12 mouse cellular contexts compared by ENCODE assay signal in the genomic region with DNA sequence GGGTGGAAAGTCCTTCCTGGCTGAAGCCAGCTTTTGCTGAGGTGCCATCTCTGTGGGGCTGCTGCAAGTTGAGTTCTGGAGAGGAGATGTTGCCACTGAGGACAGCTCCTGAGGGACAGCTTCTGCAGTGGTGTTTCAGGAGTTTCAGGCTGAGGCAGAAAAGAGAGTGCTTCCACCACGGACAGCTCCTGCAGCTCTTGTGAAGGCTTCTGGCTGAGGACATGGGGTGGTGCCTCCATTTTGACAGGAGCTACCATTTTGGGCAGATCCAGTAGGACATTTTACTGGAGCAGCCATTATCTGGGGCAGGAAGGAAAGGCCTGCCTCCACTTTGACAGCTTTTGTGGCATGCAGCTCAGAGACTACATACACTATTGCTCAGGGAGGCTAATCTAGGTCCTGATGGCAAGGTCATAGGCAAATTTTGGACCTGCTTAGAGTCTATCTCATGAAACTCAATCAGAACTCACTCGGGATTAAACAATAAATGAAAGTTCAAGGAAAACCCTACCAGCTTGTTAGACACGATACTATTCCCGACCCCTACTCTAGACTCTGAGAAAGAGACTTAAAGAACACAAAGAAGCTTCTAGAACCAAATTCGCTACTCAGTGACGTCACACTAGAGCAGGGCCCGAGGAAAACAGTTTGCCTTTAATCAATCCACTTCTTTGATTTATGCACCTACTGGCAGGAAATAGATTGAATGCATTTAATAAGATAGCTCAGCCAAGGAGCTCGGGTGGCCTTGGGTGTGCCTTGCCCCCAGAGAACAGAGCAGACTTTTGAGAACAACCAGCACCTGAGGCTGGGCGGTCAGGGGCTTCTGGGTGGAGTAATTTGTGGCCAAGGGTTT.
A peak's percentile ranks its signal among the peaks of the same experiment; 100 is the strongest.
DNase-seq lines count a peak whose midpoint lies in the region; ATAC-seq lines count a peak whose summit lies in the region.
"Had no signal": no experiment of that assay in that cellular context is flagged by ENCODE, and none has a peak within 500 bp of the region (broad histone marks: within the 10 kb centered on the region; RNA-seq: fewer than 3 reads in every experiment).

No protein-coding gene starts in this region.

- ATAC-seq in midbrain, embryonic 14.5 days (ENCODE audit: low FRiP score, low TSS enrichment), result 0 out of 2 replicates have a peak, but pooled peaks have one; percentile 9
- ATAC-seq: Patski had no signal

- H3K27me3 ChIP-seq in hindbrain, embryonic 10.5 days (ENCODE audit: insufficient read depth, poor library complexity, severe bottlenecking), result peaks cover 14% of the 10 kb centered on the region
- no peaks in the 10 kb centered on the region for H3K27me3 ChIP-seq in midbrain, embryonic 14.5 days (ENCODE audit: control insufficient read depth, insufficient read depth, low read length)
- H3K27me3 ChIP-seq in heart, embryonic 10.5 days (ENCODE audit: insufficient read depth, poor library complexity, severe bottlenecking), result no peaks in the 10 kb centered on the region
- H3K27me3 ChIP-seq: embryonic facial prominence, embryonic 13.5 days; limb, embryonic 15.5 days; Patski had no signal

- H3K4me3 ChIP-seq in hindbrain, embryonic 10.5 days, result peak overlapping the region; percentile 32
- no peak overlapping the region for H3K4me3 ChIP-seq in midbrain, embryonic 14.5 days (replicated peaks; ENCODE audit: low read depth, low read length)
- H3K4me3 ChIP-seq in heart, embryonic 10.5 days, result no peak overlapping the region
- H3K4me3 ChIP-seq: embryonic facial prominence, embryonic 13.5 days; limb, embryonic 15.5 days had no signal

- peaks cover 17% of the 10 kb centered on the region for H3K4me1 ChIP-seq in hindbrain, embryonic 10.5 days (replicated peaks)
- H3K4me1 ChIP-seq in midbrain, embryonic 14.5 days (ENCODE audit: control insufficient read depth, insufficient read depth, low read length), result peaks cover 16% of the 10 kb centered on the region
- no peaks in the 10 kb centered on the region for H3K4me1 ChIP-seq in heart, embryonic 10.5 days
- H3K4me1 ChIP-seq: embryonic facial prominence, embryonic 13.5 days; limb, embryonic 15.5 days had no signal

- peak overlapping the region; percentile 45 for H3K4me2 ChIP-seq in midbrain, embryonic 14.5 days (ENCODE audit: low read length)
- H3K4me2 ChIP-seq: embryonic facial prominence, embryonic 13.5 days; limb, embryonic 15.5 days had no signal

- peak overlapping the region; percentile 77 for H3K27ac ChIP-seq in hindbrain, embryonic 10.5 days
- H3K27ac ChIP-seq in midbrain, embryonic 14.5 days (replicated peaks; ENCODE audit: low read depth, low read length), result peak overlapping the region; percentile 80
- no peak overlapping the region for H3K27ac ChIP-seq in heart, embryonic 10.5 days
- H3K27ac ChIP-seq: embryonic facial prominence, embryonic 13.5 days; limb, embryonic 15.5 days had no signal

- 61% methylated on average over 9 of the region's 9 CpGs for WGBS in hindbrain, embryonic 10.5 days
- 37% methylated on average over 9 of the region's 9 CpGs for WGBS in midbrain, embryonic 14.5 days
- 77% methylated on average over 9 of the region's 9 CpGs for WGBS in heart, embryonic 10.5 days

- H3K9me3 ChIP-seq in hindbrain, embryonic 10.5 days, result no peaks in the 10 kb centered on the region
- H3K9me3 ChIP-seq in midbrain, embryonic 14.5 days (ENCODE audit: control insufficient read depth, low read length), result 0 out of 2 replicates have a peak, but pooled peaks cover 2% of the 10 kb centered on the region
- no peaks in the 10 kb centered on the region for H3K9me3 ChIP-seq in heart, embryonic 10.5 days
- H3K9me3 ChIP-seq: embryonic facial prominence, embryonic 13.5 days; limb, embryonic 15.5 days had no signal

- no peaks in the 10 kb centered on the region for H3K36me3 ChIP-seq in hindbrain, embryonic 10.5 days
- no peaks in the 10 kb centered on the region for H3K36me3 ChIP-seq in midbrain, embryonic 14.5 days (ENCODE audit: control insufficient read depth, insufficient read depth, low read length)
- H3K36me3 ChIP-seq in heart, embryonic 10.5 days, result no peaks in the 10 kb centered on the region
- H3K36me3 ChIP-seq: embryonic facial prominence, embryonic 13.5 days; limb, embryonic 15.5 days had no signal

- no peak overlapping the region; the same call in 1 of the 2 replicates for H3K9ac ChIP-seq in midbrain, embryonic 14.5 days (replicated peaks; ENCODE audit: low read length)
- H3K9ac ChIP-seq: embryonic facial prominence, embryonic 13.5 days; limb, embryonic 15.5 days had no signal

- DNase-seq in Muller cell, postnatal 12 days (ENCODE audit: inconsistent ontology term), result peak; percentile 13
- peak; percentile 28 for DNase-seq in embryo, embryonic 10 days (ENCODE audit: low spot score)
- peak; percentile 12 for DNase-seq in hindbrain, embryonic 10.5 days (ENCODE audit: low spot score)
- DNase-seq in midbrain, embryonic 14.5 days, result no peak
- DNase-seq in layer of hippocampus, postnatal 14 days (ENCODE audit: low spot score in 2 of 2), result no peak
- no peak for DNase-seq in ovary, postnatal 10 days (ENCODE audit: low spot score)
- DNase-seq in heart, embryonic 10.5 days (ENCODE audit: low spot score), result no peak
- DNase-seq: heart, adult 18-20 months; kidney, adult 8-10 months had no signal

Comparison
In these comparisons a context has a peak if more than half of its experiments do, and no peak if none do; other contexts are left out.
1. DNase-seq: peak in Muller cell, postnatal 12 days (single experiment), embryo, embryonic 10 days (single experiment) and hindbrain, embryonic 10.5 days (single experiment); none in midbrain, embryonic 14.5 days (single experiment), layer of hippocampus, postnatal 14 days (0 of 2), ovary, postnatal 10 days (single experiment) and heart, embryonic 10.5 days (single experiment).